Mouse (Mus musculus) spleen, adult 12 weeks (tissue): Measurements from ENCODE around the gene Il17rb.

Experiments used
- DNase-seq: peaks from one replicate; pipeline ENCODE4 v3.0.0; 2022; ENCODE audit warnings: low spot score

Gene Il17rb

DNA sequence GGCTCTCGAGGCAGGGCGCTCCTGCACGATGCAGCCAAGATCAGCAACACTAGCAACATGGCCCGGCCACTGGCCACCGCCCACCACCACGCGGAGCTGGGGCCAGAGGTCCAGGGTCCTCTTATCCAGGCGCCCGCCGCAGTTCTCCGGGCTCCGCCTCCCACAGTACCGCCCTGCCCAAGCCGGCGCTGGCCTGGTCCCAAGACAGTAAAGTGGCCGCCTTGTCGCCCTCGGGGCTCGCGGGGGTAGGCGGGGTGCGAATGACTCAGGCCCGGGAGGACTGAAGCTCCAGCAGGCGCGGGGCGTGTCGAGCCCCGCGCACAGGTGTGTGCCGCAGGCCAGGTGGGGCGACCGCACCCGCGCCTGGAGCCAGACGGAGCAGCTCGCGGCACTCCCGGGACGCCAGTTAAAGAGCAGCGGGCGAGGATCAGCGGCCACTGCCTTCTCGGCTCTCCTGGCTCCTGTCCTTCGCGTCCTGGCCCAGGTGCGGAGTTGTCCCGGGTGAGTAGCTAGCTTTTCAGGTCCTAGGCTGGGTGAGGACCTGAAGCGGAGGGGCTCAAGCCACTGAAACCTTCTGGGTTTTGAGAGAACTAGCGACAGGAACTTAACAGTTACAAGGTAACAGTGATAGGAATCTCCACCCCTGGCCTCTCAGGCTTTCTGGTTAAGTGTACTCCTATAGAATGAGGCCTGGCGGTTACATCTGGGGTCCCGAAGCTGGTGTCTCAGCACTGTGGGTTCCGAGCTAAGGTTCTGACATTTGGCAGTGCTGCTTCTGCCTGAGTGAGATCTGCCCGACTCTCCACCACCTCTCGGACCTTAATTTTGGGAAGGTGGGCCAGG lies at the start of gene Il17rb, which contains the start of gene Chdh:
TSS of gene Il17rb (minus strand) at position 164 of the 843 bp plus-strand sequence.
TSS of gene Chdh (plus strand) at position 291 of the 843 bp plus-strand sequence.
- no peak for DNase-seq

DNA sequence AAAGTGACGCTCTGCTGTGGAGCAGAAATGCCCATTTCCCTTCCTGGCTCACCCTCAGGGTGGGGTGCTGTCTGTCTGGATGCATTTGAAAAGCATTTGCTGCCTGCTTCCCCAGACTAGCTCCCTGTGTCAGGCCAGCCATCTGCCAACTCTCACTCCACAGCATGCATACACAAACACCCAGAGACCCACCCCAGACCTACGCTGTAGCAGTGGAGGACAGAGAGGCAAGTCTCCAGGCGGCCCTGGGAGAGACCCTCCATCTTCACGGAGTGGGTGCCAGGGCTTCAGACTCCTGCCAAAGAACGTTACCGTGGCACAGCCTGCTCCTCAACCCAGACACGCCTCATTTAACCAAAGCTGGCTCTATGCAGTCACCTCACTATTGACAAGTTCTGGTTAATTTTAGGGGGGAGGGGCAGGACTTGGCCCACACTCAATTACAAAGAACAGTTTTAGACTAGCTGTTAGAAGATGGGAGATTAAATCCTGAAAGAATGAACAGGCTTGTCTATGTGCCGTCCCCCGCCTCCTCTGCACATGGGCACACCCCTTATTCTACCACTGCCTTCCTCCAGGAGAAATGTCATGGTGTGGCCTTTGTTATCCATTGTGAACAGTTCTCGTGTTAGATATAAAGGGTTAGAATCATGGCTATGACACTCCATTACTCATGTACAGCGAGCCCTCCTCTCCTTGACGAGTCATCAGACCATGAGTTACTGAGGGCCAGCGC lies 47.5 kb upstream of the Il17rb start:
- no peak for DNase-seq

DNA sequence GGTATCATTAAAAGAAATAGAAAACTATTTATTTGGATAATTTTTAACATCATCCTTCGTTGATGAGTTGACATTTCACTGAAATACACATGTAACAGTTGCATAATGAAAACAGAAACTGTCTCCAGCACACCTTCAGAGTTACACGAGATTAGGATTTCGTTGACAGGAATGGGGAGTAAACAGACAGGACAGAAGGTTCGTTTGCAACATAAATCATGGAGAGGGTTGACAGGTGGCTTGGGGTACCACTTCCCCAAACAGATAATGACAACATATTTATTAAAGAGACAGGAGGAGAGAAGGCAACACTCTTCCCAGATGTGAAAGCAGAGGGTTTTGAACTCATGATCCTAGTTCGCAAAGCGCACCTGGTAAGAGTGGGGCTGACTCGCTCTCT lies 46.2 kb upstream of the Il17rb start:
- DNase-seq, result no peak

DNA sequence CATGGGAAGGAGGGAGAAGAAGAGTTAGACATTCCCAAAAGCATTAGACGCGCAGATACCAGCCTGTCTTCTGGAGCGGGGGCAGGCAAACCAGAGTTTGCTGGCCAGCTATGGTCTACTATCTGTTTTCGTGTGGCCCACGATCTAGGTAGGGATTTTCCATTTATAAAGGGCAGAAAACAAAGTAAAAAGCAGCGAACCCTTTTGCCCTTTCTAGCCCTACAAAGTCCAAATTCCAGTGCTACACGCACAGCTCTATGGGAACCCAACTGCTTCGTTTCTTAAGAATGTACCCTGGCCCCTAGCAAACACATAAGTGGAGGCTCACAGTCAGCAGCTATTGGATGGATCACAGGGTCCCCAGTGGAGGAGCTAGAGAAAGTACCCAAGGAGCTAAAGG lies 41.6 kb upstream of the Il17rb start:
- no peak for DNase-seq

DNA sequence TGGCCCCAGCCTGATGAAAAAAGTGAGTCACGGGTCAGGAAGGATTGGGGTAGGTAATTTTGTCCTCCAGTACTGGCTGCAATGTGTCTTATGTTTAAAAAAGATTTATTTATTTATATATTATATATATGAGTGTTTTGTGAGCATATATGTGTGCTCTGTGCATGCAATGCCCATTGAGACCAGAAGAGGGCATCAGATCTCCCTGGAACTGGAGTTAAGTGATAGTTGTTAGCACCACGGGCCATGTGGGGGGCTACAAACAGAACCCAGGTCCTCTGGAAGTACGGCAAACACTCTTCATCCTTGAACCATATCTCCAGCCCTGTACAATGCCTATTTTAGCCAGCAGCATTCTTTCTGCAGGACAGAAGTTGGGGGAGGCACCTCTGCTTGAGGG lies 39.4 kb upstream of the Il17rb start:
- DNase-seq, result no peak

DNA sequence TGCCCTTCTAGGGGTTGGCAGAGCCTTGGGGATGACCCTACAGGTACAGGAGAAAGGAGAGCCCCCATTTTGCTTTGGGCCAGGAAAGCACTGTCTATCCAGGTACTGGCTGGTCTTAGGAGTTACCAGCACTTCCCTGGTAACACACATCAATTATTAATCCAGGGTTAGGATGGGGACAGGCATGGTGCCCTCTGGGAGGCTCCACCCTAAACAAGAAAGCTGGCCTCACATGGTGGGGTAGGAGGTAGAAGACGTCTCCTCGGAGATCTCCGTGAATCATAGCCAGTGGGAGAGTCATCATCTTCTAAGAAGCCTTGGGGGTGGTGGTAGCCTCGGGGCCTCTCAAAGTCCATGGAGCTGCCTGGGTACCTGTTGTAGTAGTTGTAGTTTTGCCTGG lies 38.3 kb upstream of the Il17rb start:
- DNase-seq, result no peak

DNA sequence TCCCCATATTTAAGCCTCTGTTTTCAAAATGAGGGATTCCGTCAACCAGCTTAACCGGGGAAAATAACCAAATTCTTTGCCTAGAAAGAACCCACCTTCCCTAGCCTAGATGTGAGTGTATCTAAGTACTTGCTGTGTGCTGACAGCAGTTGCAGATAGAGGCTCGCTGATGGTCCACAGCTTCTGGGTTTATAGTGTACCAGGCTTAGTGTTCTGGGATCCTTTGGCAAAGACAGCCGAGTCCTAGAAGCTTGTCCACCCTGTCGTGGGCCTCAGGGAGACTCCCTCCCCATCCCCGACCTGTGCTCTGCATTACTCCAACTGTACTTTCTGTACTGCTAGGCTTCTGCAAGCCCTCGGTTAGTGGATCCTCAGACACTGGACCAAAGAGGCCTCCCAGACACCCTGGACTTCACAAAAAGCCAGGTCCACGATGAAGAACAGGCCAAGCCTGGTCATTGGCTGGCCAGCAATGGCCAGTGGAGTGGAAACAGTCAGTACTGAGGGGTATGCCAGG lies 37.1 kb upstream of the Il17rb start:
- DNase-seq, result no peak

DNA sequence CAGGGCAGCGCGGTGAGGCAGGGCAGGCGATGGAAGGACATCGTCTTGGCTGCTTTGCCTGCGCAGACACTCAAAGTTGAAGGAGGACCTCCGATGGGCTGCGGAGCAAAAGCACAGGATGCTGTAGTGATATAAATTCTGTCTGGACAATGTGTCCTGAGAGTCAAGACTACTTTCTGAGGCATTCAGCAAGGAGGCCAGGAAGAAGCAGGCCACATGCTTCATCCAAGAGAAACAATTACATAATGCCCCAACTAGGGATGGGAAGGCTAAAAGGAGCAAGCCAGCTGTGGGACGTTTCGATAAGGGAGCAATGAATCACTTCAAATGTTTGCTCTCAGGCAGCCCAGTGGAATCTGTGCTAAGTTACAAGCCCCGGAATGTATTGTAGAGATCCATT lies 36.5 kb upstream of the Il17rb start:
- DNase-seq, result no peak

DNA sequence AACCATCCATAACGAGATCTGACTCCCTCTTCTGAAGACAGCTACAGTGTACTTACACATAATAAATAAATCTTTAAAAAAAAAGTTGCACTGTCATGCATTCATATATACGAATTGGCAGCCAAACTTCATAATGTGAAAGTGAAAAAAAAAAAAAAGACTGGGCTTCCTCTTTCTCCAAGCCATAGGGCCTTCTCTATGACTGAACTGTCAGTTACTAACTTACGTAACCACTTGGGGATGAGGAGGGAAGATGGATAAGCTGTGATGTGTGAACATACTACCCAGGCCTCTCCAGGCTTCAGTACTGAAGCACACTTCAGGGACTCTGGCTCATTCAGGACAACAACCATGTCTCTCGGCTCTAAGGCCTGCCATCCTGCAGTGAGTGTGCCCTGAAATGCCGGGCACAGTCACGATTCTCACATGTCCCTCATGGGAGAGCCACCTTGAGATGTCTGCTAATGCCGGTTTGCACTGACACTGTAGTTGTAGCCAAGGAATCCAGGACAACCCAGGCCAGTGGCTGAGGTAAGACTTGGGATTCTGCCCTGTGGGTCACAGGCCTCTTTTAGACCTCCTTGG lies 34.8 kb upstream of the Il17rb start:
- no peak for DNase-seq

DNA sequence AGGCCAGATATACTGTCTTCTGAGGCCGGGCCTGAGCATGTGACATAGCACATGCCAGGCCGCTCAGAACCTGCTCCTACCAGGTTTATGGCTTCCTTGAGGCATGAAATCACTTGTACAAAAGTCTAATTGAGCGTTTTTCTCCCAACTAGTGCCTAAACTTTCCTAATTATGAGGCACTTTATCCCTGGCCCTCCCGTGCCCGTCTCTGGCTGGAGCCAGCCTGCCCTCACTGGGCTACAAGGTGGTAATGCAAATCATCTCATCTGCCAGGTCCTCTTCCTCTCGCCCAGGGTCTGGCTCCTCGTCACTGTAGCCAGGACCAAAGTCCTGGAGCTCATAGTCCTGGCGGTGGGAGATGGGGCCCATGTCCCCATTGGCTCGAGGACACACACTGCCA lies 33.1 kb upstream of the Il17rb start:
- no peak for DNase-seq

DNA sequence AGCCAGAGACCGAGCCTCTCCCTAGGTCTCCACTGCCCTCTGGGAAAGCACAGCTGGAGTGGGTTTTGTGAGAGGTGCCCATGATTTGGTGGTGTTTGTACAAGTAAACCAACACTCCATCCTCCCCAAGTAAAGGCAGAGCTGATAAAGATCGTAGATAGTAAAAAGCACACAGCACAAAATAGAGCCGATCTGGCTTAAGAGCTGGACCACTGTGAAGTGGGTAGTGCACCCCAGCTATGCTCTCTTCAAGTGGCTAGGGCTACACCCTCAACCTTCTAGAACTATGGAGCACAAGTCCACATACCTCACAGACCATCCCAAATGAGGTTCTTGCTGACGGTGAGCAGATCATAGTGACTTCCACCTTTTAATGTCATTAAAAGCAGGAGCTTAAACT lies 30.7 kb upstream of the Il17rb start:
- DNase-seq, result no peak

DNA sequence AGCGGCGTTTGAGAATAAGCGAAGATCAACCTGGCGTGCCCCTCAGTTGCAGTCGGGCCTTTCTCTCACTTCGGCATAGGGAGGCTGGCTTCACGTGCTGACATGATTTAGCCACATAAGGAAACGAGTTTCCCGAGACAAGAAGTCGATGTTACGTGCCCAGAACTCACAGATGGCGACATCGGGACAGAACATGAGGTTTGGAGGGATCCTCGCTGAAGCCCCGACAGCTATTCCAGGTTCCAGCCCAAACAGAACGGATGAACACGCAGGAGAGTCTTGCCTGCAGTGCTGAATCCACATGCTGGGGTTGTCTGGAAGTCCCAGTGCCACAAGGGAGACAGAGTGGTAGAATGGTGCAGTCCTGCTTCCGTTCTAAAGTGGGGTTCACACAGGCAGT lies 29.7 kb upstream of the Il17rb start:
- DNase-seq, result no peak

DNA sequence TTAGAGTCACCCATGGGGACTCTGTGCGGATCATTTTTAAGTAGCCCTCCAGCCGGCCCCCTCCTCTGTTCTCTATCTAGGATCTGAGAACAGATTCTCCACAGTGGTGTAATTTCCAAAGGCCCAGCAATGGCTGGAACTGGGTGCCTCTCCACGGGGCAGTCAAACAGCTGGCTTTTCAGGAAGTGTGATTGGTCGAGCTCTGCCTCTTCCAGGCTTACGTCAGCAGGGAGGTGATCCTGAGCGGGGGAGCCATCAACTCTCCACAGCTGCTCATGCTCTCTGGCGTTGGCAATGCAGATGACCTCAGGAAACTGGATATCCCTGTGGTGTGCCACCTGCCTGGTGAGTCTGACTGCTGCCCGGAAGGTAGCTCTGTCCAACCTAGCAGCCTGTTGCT lies 24.7 kb upstream of the Il17rb start:
- DNase-seq, result no peak

DNA sequence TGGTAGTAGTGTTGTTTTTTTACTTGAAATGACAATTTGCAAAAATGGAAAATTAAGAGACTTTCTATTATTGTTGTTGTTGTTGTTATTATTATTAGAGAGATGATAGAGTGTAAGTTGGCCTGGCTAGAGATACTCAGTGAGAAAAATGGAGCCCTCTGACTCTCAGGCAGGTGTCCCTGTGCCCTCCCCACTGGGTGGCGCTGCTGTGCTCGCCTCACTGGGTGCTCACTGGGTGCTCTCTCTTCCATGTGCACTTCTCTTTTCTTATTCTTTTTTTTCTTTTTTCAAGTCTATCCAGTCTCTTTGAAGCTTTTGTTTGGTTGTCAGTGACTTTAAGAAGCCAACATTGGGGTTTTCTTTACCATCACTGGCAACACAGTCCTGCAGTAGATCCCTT lies 18.7 kb upstream of the Il17rb start:
- DNase-seq, result no peak

DNA sequence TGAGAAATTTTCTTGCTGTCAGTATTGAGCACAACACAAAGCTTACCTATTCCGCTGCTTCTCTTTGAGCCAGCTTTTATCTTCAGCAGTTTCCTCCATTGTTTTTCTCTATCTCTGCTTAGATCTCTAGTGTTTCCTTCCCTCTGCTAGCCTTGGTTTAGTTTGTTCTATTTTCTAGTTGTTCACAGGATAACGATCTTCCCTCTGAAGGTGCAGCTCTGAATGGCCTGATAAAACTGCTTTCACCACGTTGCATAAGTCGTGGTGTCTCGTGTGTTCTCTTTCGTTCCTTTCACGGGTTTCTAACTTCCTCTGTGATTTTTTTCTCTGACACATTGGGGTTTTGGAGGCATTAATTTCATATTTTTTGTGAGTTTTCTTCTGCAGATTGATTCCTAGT lies 15.7 kb upstream of the Il17rb start:
- DNase-seq, result no peak

DNA sequence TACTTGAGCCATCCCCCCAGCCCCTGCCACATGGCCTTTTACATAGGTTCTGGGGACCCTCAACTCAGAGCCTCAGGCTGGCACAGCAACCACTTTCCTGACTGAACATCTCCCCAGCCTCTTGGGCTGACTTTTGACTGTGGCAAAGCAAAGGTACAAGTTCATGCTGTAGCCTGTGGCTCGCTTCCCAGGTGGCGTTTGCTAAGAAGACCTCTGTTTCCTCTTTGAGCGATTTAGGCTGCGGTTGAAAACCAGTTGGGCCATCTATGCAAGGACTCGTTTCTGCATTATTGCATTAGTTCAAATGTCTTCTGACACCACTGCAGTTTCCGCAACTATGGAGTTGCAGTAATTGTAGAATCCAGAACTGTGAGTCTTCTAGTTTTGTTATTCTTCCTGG lies 13.8 kb upstream of the Il17rb start:
- no peak for DNase-seq

DNA sequence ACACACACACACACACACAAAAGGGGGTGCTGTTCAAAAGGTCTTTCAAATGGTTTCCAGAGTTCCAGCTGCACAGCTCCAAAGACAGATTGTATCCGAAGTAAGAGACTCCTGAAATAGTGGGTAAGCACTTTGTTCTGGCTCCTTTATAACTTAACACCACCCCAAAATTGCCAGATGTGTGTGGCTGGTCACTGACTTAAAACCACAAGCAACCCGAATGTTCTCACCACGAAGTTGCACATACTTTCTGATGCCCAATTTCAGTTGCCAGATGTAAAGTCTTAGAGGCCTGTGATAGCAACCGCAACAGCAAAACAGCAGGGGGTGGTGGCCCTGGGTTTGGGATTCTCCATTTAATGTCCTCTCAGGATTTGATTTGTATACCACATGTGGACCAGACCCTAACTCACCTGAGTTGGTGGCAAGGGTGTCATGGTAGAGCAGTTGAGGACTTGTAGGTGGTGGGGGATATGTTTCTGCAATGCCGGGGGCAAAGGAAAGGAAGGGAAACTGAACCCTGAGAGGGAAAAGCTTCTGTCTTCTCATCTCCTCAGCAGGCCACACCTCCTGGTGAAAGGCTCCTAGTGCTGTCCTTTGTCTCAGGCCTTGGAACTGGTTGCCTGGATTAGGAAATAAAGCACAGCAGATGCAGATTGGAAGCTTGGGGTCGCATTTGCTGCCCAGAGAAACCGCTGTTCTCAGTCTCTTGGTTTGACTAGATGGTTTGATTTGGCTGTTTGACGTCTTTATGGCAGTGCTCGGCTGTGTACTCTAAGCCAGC lies 11.3 kb upstream of the Il17rb start:
- no peak for DNase-seq

DNA sequence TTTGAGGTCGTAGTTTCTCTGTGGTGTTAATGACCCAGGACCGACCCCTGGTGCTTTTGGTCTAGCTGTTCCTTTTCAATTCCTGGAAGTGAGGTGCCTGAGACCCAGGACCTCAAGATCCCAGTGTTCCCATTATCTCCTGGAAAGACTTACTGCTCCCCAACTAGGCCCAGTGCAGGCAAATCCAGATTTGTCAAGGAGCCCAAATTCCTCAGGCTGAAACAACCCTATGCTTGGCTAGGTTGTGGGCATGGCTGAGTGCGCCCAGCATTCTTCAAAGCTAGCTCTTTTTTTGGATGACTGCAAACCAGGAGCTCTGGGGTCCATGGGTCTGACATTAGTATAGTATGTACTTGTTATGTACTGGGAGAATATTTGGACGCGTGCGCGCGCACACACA lies 10.7 kb upstream of the Il17rb start:
- no peak for DNase-seq

DNA sequence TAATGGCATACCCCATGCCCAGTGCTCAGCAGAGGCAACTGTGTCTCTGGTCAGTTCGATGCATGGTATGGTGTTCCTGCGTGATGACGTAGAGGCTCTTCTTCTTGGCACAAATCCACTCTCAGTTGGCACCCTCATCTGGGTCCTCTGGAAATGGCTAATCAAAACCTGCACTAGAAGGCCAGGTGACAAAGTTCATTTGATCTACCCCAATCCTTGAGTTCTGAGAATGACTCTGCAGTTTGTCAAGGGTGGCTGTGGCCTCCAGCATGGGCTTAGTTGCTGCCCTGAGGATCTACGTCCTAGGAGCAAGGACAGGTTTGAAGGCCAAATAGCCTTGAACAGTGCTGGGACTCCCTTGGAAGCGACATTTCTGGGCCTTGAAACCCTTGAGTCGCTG lies 10.2 kb upstream of the Il17rb start:
- DNase-seq, result no peak

DNA sequence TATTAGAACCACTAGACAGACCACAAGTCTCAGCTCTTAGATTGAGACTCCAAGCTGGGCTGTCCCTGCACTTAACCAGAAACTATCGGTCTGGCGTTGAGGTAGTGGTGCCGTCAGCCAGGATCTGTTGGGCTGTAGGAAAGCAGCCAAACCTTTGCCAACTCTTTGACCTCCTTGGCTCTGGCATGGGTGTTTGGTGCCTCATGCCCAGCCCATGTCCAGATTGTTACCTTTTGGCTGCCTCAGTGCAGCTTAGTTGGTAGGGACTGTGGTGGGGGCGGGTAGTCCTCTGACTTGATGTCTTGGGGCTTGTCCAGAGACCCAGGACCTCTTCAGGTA lies 9.7 kb upstream of the Il17rb start:
- DNase-seq, result no peak

DNA sequence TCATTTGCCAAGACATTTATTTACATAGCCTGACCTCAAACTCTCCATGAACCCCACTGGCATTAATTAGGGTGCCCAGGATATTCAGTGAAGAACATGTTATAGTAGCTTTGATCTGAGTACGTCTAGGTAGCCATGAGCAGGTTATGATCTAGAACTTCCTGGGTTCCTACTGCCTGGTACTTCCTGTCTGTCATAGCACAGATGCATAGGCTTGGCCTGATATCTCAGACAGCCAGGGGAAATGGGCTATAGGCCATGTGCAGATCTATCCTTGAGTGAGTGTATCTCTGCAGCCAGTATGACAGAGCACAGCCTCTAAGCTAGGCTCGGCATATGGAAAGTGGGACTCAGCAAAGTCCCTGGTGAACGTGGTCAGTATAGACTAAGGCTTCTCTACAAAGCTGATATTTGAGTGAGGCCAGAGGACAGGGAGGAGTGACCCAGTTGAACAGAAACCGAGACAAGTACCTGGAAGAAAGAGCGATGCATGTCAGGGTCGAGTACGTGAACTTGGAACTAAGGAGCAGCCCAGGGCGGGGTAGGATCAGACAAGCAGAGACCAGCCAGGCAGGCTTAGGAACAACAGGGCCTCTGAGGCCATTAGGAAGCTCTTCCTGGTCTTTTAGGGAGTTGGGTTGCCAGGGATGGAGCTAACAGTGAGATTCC lies 9.2 kb upstream of the Il17rb start:
- DNase-seq, result no peak

DNA sequence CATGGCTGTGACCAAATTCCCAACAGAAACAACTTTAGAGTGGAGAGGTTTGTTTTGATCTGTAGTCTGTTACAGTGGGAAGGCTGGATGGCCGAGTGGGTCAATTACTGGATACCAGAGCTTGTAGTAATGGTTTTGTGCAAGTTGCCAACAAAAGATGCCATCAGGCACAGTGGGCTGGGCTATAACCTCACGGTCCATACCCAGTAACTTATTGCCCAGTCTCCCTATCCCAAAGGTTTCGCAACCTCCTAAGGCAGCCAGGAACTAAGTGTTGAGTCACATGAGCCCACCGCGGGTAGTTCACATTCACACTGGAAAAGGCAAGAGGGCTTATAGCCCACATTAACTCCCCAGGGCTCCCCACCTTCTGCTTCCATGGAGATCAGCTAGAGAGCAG lies 8.0 kb upstream of the Il17rb start:
- DNase-seq, result no peak
